Mouse (Mus musculus) gonadal fat pad, adult 2 months (tissue): ENCODE results near the gene Foxp1. TPM values are rescaled to one million over a fixed set of nuclear protein-coding genes. Genes with fewer than 3 reads are reported as not detected.

Experiments
- DNase-seq: peaks from one replicate; pipeline ENCODE4 v3.0.0-alpha.2; 2012; ENCODE audit warnings: low read depth
- polyA plus RNA-seq: library from polyadenylated mRNA; depleted of rRNA; stranded (reverse); fragments of >200 nt; gene quantifications from 2 replicates; pipeline ENCODE4 v1.2.3, GENCODE M21; 2012; rRNA removed

Foxp1 gene
- 26.0 and 35.1 TPM in 2 replicates for polyA plus RNA-seq

- DNase-seq, result no peak
Observed at GRCm38 (mm10) chr6:99522359-99523108, at the start of gene Foxp1. Gene Foxp1 (minus strand): TSS chr6:99522721.

- DNase-seq, result no peak
Observed at GRCm38 (mm10) chr6:99572071-99572470, 49.5 kb upstream of the Foxp1 start.

- DNase-seq, result no peak
Observed at GRCm38 (mm10) chr6:99566921-99567320, 44.4 kb upstream of the Foxp1 start.

DNA sequence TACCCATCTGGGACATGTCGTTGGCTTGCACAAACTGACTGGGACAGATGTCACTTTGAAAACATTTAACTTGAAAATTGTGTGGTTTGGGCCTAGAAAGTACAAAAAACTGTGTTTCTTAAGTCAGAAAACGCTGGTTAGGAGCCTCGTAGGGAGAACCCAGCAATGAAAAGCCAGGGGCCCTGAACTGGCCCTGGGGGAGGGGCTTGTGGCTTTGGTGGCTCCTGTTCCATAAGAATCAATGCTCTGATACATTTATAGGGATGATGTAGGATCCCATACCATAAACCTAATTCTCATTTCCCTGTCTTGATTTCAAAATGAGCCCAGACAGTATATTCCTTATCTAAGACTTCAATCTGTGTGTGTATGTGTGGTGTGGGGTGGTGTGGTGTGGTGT is 42.2 kb upstream of the Foxp1 start:
- DNase-seq, result no peak

DNA sequence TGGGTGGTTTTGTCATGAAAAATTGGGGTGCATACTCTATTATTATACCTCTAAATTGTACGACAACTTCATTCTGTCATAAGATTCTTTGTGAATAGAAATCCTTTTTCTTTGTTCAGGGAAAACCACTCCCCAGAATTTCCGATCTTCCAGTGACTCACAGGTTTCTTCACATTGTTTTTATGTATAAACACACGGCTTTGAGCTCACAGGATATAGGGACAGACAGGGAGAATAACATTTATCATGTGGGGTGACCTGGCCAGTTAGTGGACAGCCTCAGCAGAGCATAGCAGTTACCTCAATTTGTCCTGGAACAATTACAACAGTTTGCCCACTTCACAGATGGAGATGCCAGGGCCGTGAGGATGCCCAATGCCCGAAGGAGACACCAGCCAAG is 34.4 kb upstream of the Foxp1 start:
- DNase-seq, result no peak

GRCm38 (mm10) chr6:99552816-99553215 is 30.3 kb upstream of the Foxp1 start:
- DNase-seq, result no peak

GRCm38 (mm10) chr6:99546416-99546815 is 23.9 kb upstream of the Foxp1 start:
- DNase-seq, result no peak

GRCm38 (mm10) chr6:99545437-99545836 is 22.9 kb upstream of the Foxp1 start:
- DNase-seq, result no peak

GRCm38 (mm10) chr6:99541105-99541504 is 18.6 kb upstream of the Foxp1 start:
- no peak for DNase-seq

DNA sequence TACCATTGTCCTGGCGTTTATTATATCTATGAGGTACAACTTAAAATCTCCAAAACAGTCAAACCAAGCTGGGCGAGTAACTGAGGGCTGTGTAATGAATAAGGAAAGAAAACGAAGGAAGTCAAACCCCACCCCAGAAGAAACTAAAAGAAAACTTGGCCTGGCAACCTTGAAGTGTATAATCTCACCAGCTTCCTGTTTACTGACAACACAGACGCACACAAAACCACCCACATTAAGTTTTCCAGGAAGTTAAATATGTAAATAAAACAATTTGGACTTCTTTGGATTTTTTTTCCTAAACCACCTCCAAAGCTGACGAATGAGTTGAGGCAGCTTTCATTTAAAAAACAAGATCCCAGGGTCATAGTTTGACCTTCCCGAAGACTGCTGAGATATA is 18.1 kb upstream of the Foxp1 start:
- no peak for DNase-seq

DNA sequence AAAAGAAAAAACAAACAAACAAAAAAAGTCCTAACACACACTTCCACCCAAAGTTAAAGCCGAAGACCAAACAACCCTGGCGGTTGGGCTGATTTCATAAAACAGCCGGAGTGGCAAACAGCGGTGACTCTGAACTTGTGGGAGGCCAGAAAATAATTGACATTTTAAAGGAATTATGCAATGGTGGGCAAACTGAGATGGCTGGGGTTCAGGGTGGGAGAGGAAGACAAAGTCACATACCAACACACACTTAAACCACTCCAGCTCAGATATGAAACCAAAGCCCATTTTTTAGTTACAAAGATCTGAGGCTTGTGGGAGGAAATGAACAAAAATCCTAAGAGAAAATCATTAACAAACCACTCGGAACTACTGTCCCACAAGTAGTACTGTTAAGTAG is 17.6 kb upstream of the Foxp1 start:
- DNase-seq, result no peak

DNA sequence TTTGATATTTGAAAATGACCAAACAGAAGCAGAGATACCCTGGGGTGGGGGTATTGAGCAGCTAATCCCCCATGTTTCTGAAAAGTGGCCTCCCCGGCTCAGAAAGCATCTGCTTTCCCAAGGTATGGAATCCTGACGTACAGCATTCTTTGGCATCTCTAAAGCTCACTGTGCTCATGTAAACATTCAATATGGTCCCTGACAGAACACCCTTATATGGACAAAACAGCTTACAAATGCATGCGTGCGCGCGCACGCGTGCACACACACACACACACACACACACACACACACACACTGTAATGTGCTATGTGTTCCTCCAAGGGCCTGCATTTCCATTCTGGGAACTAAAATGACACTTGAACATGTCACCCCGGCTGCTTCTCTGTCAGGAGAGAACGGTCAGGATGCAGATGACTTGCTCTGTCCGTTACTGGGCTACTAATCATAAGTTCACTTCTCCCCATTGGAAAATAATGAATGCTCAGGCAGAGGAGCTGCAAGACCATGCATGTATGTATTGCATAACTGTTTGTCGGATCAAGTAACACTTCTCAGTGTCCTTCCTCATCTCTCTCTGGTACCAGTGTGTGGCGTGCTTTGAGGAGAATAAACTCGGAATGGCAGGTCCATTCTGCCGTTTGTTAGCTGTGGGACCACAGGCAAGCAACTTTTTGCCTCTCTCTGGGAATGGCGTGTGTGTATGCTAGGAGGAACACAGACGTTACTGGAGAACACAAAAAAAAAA is 15.8 kb upstream of the Foxp1 start:
- DNase-seq, result no peak

DNA sequence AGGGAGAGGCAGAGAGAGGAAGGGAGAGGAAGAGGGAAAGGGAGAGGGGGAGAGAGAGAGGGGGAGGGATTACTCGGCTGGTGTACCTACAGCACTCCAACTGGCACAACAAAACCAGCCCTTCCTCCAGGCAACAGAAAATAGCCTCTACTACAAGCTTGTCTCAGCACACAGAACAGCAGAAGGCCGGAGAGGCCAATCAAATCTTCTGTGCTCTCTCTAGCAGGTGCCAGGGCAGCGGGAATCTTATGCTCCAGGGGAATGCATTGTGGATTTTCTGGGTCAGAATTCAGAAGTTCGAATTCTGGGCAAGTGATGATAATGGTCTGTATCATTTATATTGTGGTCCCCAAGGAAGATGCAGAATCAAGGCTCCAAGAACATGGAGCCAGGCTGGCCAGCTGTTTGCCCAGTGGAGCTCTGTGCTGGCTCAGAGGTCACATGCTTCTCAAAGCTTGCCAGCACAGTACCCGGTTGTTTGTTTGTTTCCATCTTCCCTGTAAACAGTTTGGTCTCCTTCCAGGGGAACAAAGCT is 11.8 kb upstream of the Foxp1 start:
- DNase-seq, result no peak

DNA sequence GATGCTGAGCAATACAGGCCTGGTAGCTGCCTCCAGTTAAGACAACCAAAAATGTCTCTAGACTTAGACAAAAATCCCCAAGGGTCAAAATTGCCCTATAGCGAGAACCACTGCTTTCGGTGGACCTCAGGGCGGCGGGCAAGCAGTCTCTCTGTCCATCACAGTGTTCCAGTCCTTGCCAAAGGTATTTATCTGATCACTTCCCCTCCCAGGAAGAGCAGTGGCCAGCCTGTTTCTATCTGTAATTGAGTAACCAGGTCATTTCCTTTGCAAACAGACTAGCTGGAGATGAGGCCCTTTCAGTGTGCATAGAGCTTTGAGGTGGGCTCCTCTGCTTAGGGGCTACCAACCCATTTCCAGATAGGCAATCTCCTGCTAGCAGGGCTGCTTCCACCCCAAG is 9.9 kb upstream of the Foxp1 start:
- no peak for DNase-seq

GRCm38 (mm10) chr6:99528972-99529371 is 6.5 kb upstream of the Foxp1 start:
- no peak for DNase-seq

GRCm38 (mm10) chr6:99527457-99528105 is 5.1 kb upstream of the Foxp1 start:
- no peak for DNase-seq

GRCm38 (mm10) chr6:99525351-99525750 is 2.8 kb upstream of the Foxp1 start:
- no peak for DNase-seq

DNA sequence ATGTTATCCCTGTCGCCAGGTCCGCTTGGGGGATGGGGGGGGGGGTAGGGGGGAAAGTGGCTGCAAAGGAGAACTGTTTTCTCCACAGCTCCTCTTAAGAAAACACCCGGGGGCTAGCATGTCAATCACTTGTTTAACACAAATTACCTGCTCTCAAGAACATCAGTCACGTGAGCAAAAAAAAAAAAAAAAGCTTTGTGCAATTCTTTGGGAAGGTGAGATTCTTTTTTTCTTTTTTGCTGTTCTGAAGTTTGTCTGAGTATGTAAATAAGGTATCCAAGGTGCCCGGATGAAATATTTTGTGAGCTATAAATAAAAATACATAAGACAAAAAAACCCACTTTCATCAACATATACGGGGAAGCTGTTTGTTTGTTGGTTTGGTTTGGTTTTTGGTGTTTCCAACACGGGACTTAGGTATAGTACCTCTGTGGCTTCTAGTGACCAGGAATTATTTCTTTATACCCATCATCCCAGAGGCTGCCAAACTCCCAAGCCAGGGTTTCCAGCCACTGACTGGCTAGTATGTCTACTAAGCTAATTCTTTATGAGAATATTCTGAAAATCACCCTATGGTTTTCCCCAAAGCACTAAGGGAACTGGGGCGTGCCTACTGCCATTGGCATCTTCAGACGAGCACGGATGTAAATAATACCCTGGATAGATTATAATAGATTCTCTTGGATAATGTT is 1.3 kb upstream of the Foxp1 start:
- no peak for DNase-seq

GRCm38 (mm10) chr6:99523109-99523632 is 650 bp upstream of the Foxp1 start:
- no peak for DNase-seq

- DNase-seq, result no peak
Observed at GRCm38 (mm10) chr6:99521641-99522358, 721 bp downstream of the Foxp1 start.

- DNase-seq, result no peak
Observed at GRCm38 (mm10) chr6:99521038-99521640, 1.4 kb downstream of the Foxp1 start.
